Mouse (Mus musculus): ENCODE measurements around the gene Socs7. TPM values are rescaled to one million over a fixed set of nuclear protein-coding genes. Genes with fewer than 3 reads are reported as not detected.

Socs7 gene
- polyA plus RNA-seq, 1 experiment from 2014 or later: 9.0 TPM

DNA sequence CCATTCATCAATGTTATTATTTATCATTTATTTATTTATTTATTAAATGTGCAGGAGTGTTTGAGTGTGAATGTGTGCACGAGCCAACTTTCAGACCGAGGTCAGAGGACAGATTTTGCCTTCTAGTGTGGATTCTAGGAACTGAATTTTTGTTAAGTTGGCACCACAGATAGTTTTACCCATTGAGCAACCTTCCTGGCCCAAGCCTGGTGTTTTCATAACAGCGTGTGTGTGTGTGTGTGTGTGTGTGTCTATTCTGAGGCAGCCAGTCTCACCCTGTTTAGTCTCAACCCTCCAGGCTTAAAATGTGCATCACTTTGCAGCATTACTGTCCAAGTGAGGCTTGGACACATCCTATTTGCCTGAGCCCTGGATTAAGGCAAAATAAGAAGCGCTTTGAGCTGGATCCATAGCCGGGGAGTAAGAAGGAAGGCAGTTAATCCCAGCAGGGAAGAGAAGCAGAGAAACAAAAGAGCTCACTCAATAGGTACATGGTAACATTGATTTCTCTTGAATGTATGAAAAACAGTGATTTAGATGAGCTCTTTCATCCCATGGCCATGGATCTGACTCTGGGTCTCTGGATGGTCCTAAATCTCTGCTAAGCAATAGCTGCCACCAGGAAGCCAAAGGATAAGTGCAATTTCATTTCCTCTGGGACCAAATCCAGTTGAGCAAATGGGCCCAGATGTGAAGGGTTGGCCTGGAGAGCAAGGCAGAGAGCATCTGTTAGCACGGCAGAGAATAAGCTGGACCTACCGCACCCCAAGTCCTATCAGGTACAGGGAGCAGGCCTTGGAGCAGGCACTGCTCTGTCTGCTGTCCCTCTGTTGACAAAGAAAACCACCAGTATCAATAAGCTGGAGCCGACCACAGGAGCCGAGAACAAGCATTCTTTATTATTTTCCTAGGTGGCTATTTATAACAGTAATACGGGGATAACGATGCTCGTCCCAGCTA lies 30.8 kb upstream of the Socs7 start:
- WGBS: 86% methylated on average over 12 of the region's 12 CpGs

DNA sequence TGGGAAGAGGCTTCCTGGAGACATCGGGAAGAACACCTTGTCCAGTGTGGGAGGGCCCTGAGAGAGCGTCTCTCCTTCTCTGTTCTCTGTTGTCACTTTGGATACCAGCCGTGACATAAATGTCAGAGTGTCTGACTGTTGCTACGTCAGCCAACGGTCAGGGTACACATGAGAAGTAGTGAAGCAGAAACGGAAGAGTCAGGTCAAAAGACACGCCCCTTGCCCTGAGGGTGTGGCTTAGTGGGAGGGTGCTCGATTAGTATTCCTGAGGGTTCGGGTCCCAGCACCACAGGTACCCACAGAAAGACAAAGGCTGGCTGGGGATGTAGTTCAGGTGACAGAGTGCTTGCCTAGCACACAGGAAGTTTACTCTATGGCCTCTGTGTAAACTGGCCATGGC lies 29.3 kb upstream of the Socs7 start:
- Histone ChIP-seq H3K27ac (replicated peaks) (no peak overlapping the region), H3K36me3 (peaks cover 15% of the 10 kb centered on the region), H3K4me2 (no peak overlapping the region), H3K27me3 (no peaks in the 10 kb centered on the region), H3K4me1 (replicated peaks) (no peaks in the 10 kb centered on the region), H3K9ac (no peak overlapping the region), H3K4me3 (no peak overlapping the region), H3K9me3 (no peaks in the 10 kb centered on the region)
- WGBS: 40% methylated on average over 9 of the region's 9 CpGs
- ATAC-seq (ENCODE audit: low FRiP score, low read depth): no peak

More for the DNA sequence above, 30.8 kb upstream of the Socs7 start:
- Histone ChIP-seq H3K4me1 (replicated peaks) (no peaks in the 10 kb centered on the region), H3K4me2 (no peak overlapping the region), H3K27me3 (no peaks in the 10 kb centered on the region), H3K27ac (replicated peaks) (no peak overlapping the region), H3K9ac (no peak overlapping the region), H3K9me3 (no peaks in the 10 kb centered on the region), H3K36me3 (peaks cover 21% of the 10 kb centered on the region), H3K4me3 (no peak overlapping the region)
- no peak for ATAC-seq (ENCODE audit: low FRiP score, low read depth)

DNA sequence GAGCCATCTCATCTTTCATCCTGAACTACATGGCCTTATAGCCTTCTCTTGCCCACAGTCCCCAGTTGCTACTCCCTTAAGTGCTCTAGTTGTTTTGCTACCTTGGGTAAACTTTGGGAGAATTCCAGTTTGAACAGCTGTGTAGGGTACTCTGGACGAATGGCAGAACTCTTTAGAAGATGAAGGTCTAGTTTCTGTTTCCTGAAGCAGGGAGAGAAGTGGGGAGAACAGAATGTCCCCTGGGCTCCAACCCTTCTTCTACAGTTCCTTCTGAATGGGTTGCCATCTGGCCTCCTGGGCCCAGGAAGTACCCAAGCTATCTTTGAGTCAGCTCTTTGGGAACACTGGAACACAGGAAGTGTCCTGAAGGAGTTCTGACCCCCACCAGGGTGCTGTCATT lies 28.5 kb upstream of the Socs7 start:
- no peak for ATAC-seq (ENCODE audit: low FRiP score, low read depth)

DNA sequence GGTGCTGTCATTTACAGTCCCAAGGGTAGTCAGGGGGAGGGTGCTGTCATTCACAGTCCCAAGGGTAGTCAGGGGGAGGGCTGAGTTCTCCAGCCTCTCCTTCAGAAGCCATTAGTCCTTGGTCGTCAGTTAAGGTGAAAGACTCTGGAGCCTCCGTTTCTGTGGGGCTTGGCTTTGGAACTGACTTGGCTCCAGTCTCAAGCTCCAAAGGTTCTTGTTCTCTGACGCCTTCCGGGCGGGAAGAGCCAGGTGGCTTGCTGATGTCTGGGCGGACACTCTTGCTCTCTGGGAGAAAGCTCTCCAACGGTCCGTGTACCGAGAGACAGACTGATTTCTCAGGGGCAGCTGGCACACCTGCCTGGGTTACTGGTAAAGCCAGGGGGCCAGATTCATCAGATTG lies 28.0 kb upstream of the Socs7 start:
- Histone ChIP-seq H3K4me2 (no peak overlapping the region), H3K4me3 (no peak overlapping the region), H3K27me3 (no peaks in the 10 kb centered on the region), H3K27ac (replicated peaks) (no peak overlapping the region), H3K9me3 (no peaks in the 10 kb centered on the region), H3K4me1 (replicated peaks) (peaks cover 9% of the 10 kb centered on the region), H3K36me3 (peaks cover 8% of the 10 kb centered on the region), H3K9ac (no peak overlapping the region)
- no peak for ATAC-seq (ENCODE audit: low FRiP score, low read depth)
- WGBS: 82% methylated on average over 9 of the region's 9 CpGs

More for the DNA sequence above, 28.5 kb upstream of the Socs7 start:
- Histone ChIP-seq H3K9ac (no peak overlapping the region), H3K27ac (replicated peaks) (no peak overlapping the region), H3K36me3 (peaks cover 13% of the 10 kb centered on the region), H3K9me3 (no peaks in the 10 kb centered on the region), H3K4me3 (no peak overlapping the region), H3K4me1 (replicated peaks) (peaks cover 7% of the 10 kb centered on the region), H3K27me3 (no peaks in the 10 kb centered on the region), H3K4me2 (no peak overlapping the region)
- 62% methylated on average over 1 of the region's 1 CpGs for WGBS

DNA sequence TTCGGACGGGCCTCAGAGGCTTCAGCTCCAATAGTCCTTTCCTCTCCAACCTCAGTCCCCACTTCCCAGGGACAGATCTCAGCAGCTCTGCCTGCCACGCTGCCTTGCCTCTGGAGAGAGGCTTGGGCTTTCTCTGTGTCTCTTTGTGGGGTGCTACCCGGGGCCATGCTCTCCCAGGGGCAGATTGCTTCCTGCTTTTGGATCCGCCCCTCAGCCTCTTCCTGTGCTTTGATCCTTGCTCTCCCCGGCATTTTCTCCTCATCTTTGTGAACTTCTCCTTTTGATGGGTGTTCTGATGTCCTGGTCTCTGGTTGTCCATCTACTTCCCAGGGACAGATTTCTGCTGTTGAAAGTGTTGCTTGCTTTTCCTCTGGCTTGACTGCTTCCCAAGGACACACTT lies 26.1 kb upstream of the Socs7 start:
- H3K4me3 ChIP-seq: no peak overlapping the region
- peaks cover 9% of the 10 kb centered on the region for H3K4me1 ChIP-seq (replicated peaks)
- H3K27ac ChIP-seq (replicated peaks): no peak overlapping the region
- H3K36me3 ChIP-seq: no peaks in the 10 kb centered on the region
- no peak overlapping the region for H3K9ac ChIP-seq
- no peak for ATAC-seq (ENCODE audit: low FRiP score, low read depth)
- 60% methylated on average over 6 of the region's 6 CpGs for WGBS
- no peaks in the 10 kb centered on the region for H3K27me3 ChIP-seq
- H3K9me3 ChIP-seq: no peaks in the 10 kb centered on the region
- no peak overlapping the region for H3K4me2 ChIP-seq

DNA sequence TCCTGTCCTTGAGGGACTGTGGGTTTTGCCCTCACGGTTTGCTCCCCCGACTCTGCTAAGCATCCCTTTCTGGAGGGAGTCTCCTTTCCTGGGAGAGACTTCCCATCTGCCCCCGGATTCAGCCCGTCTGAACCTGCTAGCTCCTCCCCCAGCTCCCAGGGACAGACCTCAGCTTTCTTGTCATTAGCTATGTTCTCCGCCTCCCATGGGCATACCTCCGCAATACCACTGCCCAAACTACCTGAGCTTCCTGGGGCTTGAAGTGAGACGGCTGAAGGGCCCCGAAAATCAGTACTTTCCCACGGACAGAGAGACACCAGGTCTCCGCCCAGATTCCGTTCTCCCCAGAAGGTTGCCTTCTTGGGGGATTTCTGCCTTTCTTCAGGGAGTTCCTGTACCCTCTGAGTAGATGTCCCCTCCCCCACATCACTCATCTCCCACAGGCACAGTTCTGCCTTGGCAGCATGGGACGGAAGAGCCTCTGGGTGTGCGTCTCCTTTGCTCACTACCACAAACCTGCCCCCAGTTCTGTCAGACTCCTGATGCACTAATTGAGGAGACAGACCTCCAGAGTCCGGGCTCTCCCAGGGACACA lies 25.5 kb upstream of the Socs7 start:
- no peak for ATAC-seq (ENCODE audit: low FRiP score, low read depth)
- Histone ChIP-seq H3K9me3 (no peaks in the 10 kb centered on the region), H3K27me3 (no peaks in the 10 kb centered on the region), H3K4me2 (no peak overlapping the region), H3K36me3 (no peaks in the 10 kb centered on the region), H3K27ac (replicated peaks) (no peak overlapping the region), H3K9ac (no peak overlapping the region), H3K4me1 (replicated peaks) (peaks cover 9% of the 10 kb centered on the region), H3K4me3 (no peak overlapping the region)
- 67% methylated on average over 14 of the region's 14 CpGs for WGBS

DNA sequence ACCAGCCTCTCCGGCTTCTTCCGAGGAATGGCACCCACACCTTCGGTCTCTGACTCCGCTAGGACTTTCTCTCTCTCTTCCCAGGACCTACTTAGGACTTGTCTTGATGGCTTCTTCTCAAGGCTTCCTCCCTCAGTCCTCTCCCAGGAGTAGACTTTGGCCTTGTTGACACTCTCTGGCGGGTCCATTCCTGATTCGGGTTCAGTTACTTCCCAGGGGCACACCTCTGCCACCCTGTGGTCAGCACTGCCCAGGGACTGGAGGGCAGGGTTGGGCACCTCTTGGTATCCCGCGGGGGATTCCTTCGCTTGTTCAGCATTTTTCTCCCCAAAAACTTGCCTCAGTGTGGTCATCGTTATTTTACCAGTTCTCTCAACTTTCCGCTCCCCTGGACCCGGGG lies 25.0 kb upstream of the Socs7 start:
- no peak overlapping the region for H3K4me2 ChIP-seq
- ATAC-seq (ENCODE audit: low FRiP score, low read depth): no peak

DNA sequence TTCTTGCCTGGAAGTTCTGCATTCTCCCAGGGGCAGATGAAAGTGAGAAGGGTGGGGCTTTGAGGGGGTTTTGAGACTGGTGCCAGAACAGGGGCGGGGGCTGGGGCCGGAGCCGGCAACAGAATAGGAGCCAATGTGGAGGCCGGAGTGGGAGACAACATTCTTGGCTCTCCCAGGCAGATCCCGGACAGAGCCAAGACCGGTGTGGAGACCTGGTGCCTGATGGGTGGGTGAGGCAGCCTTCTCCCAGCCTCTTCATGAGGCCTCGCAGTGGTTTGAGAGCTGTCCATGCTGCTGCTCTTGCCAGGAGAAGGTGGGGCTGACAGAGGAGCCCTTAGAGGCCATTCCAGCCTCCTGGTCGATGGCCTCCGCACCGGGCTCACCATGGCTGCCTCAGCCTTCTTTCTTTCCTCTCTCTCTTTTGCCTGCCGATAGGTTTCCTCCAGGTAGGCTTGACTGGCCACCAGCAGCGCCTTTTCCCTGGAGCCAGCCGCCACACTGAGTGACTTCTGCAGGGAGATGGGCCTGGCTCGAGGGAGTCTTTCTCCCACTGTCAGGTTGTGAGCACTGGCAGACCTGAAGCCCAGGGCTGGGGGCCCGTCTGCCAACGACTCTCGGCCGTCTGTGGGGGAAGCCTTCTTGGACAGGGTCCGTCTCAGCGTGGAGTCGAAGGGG lies 23.9 kb upstream of the Socs7 start:
- Histone ChIP-seq H3K9ac (no peak overlapping the region), H3K4me2 (peak overlapping the region; percentile 31), H3K27ac (replicated peaks) (peak overlapping the region; percentile 51), H3K36me3 (no peaks in the 10 kb centered on the region), H3K4me1 (replicated peaks) (peaks cover 10% of the 10 kb centered on the region), H3K27me3 (no peaks in the 10 kb centered on the region), H3K4me3 (no peak overlapping the region), H3K9me3 (no peaks in the 10 kb centered on the region)
- ATAC-seq (ENCODE audit: low FRiP score, low read depth): peak; percentile 54; the same call in 1 of the 2 replicates
- WGBS: 45% methylated on average over 21 of the region's 21 CpGs

More for the DNA sequence above, 25.0 kb upstream of the Socs7 start:
- Histone ChIP-seq H3K9ac (no peak overlapping the region), H3K36me3 (no peaks in the 10 kb centered on the region), H3K9me3 (no peaks in the 10 kb centered on the region), H3K27me3 (no peaks in the 10 kb centered on the region), H3K4me3 (no peak overlapping the region), H3K27ac (replicated peaks) (no peak overlapping the region), H3K4me1 (replicated peaks) (peaks cover 9% of the 10 kb centered on the region)
- 87% methylated on average over 12 of the region's 12 CpGs for WGBS

DNA sequence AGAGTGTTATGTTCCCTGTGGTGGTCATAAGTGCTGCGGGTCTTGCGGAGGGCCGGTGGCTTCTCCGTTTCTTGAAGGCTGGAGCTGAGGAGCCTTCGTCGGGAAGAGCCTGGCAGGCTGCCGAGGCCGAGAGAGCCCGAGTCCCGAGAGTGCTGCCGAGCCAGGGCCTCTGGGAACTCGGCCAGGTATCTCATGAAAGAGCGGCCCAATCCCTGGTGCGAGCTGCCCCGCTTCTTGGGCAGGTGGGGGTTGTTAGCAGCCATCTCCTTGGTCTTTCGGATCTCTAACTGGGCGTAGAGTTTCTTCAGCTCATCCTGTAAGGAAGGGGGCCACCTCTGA lies 23.4 kb upstream of the Socs7 start:
- peak overlapping the region; percentile 51 for H3K27ac ChIP-seq (replicated peaks)
- no peak; the same call in 1 of the 2 replicates for ATAC-seq (ENCODE audit: low FRiP score, low read depth)
- H3K4me2 ChIP-seq: peak overlapping the region; percentile 31

DNA sequence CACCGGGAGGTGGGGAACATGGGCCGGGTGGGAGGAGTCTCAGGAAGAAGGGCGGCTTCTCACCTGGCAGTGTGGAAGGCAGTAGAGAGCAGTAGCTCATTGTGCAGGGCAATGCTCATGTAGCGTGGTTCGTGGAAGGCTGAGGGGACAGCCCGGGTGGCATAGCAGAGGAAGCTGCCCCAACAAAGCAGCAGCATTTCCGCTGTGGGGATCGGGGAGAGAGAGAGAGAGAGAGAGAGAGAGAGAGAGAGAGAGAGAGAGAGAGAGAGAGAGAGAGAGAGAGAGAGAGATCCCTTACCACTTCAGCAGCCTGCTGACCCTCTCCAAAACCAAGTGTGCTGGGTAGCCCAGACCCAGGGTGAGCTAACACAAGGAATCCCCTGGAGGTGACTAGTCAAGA lies 19.2 kb upstream of the Socs7 start:
- H3K9ac ChIP-seq: no peak overlapping the region
- no peak overlapping the region for H3K4me2 ChIP-seq
- H3K4me1 ChIP-seq (replicated peaks): peaks cover 14% of the 10 kb centered on the region
- H3K36me3 ChIP-seq: no peaks in the 10 kb centered on the region
- WGBS: 47% methylated on average over 8 of the region's 8 CpGs
- ATAC-seq (ENCODE audit: low FRiP score, low read depth): no peak
- H3K9me3 ChIP-seq: no peaks in the 10 kb centered on the region
- no peak overlapping the region for H3K4me3 ChIP-seq
- no peaks in the 10 kb centered on the region for H3K27me3 ChIP-seq
- no peak overlapping the region for H3K27ac ChIP-seq (replicated peaks)

More for the DNA sequence above, 23.4 kb upstream of the Socs7 start:
- Histone ChIP-seq H3K36me3 (no peaks in the 10 kb centered on the region), H3K27me3 (no peaks in the 10 kb centered on the region), H3K4me1 (replicated peaks) (peaks cover 14% of the 10 kb centered on the region), H3K9me3 (no peaks in the 10 kb centered on the region), H3K4me3 (no peak overlapping the region), H3K9ac (no peak overlapping the region)
- WGBS: 45% methylated on average over 17 of the region's 17 CpGs

DNA sequence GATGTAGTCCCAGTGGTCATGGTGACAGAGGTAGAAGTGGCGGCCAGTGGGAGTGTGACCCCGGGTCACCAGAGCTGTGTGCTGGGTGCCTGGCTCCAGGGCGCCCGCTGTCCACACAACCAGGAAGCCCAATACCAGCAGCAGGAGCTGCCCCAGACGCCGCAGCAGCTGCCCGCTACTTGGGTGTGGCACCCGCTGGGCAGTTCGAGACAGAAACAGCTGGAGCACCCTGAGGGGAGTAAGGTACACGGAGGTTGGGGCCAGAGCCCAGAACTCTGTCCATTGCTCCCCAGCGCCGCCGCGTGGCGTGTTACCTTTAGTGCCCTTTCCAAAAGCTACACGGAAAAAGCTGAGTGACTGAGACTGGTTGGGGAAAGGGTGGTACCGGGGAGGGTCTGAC lies 18.7 kb upstream of the Socs7 start:
- Histone ChIP-seq H3K4me1 (replicated peaks) (peaks cover 10% of the 10 kb centered on the region), H3K4me2 (no peak overlapping the region), H3K9ac (no peak overlapping the region), H3K9me3 (no peaks in the 10 kb centered on the region), H3K36me3 (no peaks in the 10 kb centered on the region), H3K27ac (replicated peaks) (no peak overlapping the region), H3K4me3 (no peak overlapping the region), H3K27me3 (no peaks in the 10 kb centered on the region)
- 36% methylated on average over 17 of the region's 17 CpGs for WGBS
- no peak for ATAC-seq (ENCODE audit: low FRiP score, low read depth)

DNA sequence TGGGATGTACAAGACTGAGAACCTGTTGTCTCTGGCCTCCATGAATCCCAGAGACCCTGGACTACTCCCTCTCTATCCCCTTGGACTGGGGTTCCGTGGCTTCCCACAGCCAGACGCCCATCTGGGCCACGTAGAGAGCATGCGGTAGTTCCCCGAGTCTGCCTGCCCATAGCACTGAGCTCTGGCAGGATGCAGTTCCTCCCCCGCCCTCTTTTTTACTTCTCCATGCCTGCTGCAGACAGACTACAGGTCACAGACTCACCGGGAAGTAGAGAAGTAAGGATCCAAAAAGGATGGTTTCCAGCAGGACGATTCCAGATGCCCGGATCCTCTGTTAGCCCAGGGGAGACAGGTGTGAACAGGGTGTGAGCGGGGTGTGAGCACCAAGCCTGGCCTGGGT lies 16.9 kb upstream of the Socs7 start:
- WGBS: 81% methylated on average over 10 of the region's 10 CpGs
- H3K4me1 ChIP-seq (replicated peaks): peaks cover 15% of the 10 kb centered on the region
- H3K4me2 ChIP-seq: no peak overlapping the region
- no peak overlapping the region for H3K27ac ChIP-seq (replicated peaks)
- H3K36me3 ChIP-seq: no peaks in the 10 kb centered on the region
- no peak overlapping the region for H3K9ac ChIP-seq
- H3K9me3 ChIP-seq: no peaks in the 10 kb centered on the region
- no peak overlapping the region for H3K4me3 ChIP-seq
- no peak for ATAC-seq (ENCODE audit: low FRiP score, low read depth)
- H3K27me3 ChIP-seq: no peaks in the 10 kb centered on the region
